Mouse (Mus musculus): ENCODE measurements around the gene P3h3. TPM values are rescaled to one million over a fixed set of nuclear protein-coding genes. Genes with fewer than 3 reads are reported as not detected.
"Not testable (repeated sequence)": the region's sequence is repeated elsewhere in the genome, so short reads cannot be mapped to it uniquely, and the experiment has no call there.

P3h3 gene
- polyA plus RNA-seq, 1 experiment from 2014 or later, result 4.5 TPM

GRCm38 (mm10) chr6:124836411-124836810 lies 21.1 kb downstream of the P3h3 start:
- no peak overlapping the region for H3K4me2 ChIP-seq (replicated peaks; ENCODE audit: low read depth)
- H3K36me3 ChIP-seq (ENCODE audit: control insufficient read depth, insufficient read depth), result peaks cover 32% of the 10 kb centered on the region
- WGBS, result 70% methylated on average over 7 of the region's 7 CpGs
- H3K9ac ChIP-seq (ENCODE audit: low read depth, low read length), result no peak overlapping the region
- H3K27me3 ChIP-seq (replicated peaks; ENCODE audit: control insufficient read depth, insufficient read depth, low read length), result no peaks in the 10 kb centered on the region
- no peaks in the 10 kb centered on the region for H3K4me1 ChIP-seq (replicated peaks; ENCODE audit: control insufficient read depth, insufficient read depth, low read length)
- no peaks in the 10 kb centered on the region for H3K9me3 ChIP-seq (ENCODE audit: control insufficient read depth)
- TF ChIP-seq CTCF (IDR thresholded peaks at IDR 0.05; ENCODE audit: low read depth), result no peak
- H3K4me3 ChIP-seq (ENCODE audit: low read depth, low read length), result no peak overlapping the region
- H3K27ac ChIP-seq (ENCODE audit: low read depth, low read length), result no peak overlapping the region
- no peak for ATAC-seq

GRCm38 (mm10) chr6:124835531-124835930 lies 22.0 kb downstream of the P3h3 start:
- H3K9ac ChIP-seq (ENCODE audit: low read depth, low read length), result no peak overlapping the region

GRCm38 (mm10) chr6:124834512-124835081 lies 23.0 kb downstream of the P3h3 start:
- no peaks in the 10 kb centered on the region for H3K9me3 ChIP-seq (ENCODE audit: control insufficient read depth)
- H3K4me3 ChIP-seq (ENCODE audit: low read depth, low read length), result no peak overlapping the region
- H3K27ac ChIP-seq (ENCODE audit: low read depth, low read length), result no peak overlapping the region
- peaks cover 30% of the 10 kb centered on the region for H3K36me3 ChIP-seq (ENCODE audit: control insufficient read depth, insufficient read depth)
- H3K27me3 ChIP-seq (replicated peaks; ENCODE audit: control insufficient read depth, insufficient read depth, low read length), result no peaks in the 10 kb centered on the region
- no peak overlapping the region for H3K9ac ChIP-seq (ENCODE audit: low read depth, low read length)
- no peaks in the 10 kb centered on the region for H3K4me1 ChIP-seq (replicated peaks; ENCODE audit: control insufficient read depth, insufficient read depth, low read length)
- no peak for TF ChIP-seq CTCF (IDR thresholded peaks at IDR 0.05; ENCODE audit: low read depth)
- no peak for ATAC-seq
- WGBS, result 68% methylated on average over 6 of the region's 6 CpGs
- H3K4me2 ChIP-seq (replicated peaks; ENCODE audit: low read depth), result no peak overlapping the region

More at GRCm38 (mm10) chr6:124835531-124835930, 22.0 kb downstream of the P3h3 start:
- Histone ChIP-seq H3K9me3 (ENCODE audit: control insufficient read depth) (no peaks in the 10 kb centered on the region), H3K36me3 (ENCODE audit: control insufficient read depth, insufficient read depth) (peaks cover 30% of the 10 kb centered on the region), H3K4me1 (replicated peaks; ENCODE audit: control insufficient read depth, insufficient read depth, low read length) (no peaks in the 10 kb centered on the region), H3K27ac (ENCODE audit: low read depth, low read length) (no peak overlapping the region), H3K4me3 (ENCODE audit: low read depth, low read length) (no peak overlapping the region), H3K4me2 (replicated peaks; ENCODE audit: low read depth) (no peak overlapping the region), H3K27me3 (replicated peaks; ENCODE audit: control insufficient read depth, insufficient read depth, low read length) (no peaks in the 10 kb centered on the region)
- WGBS, result 81% methylated on average over 10 of the region's 10 CpGs
- no peak for ATAC-seq
- TF ChIP-seq CTCF (IDR thresholded peaks at IDR 0.05; ENCODE audit: low read depth), result no peak

GRCm38 (mm10) chr6:124831649-124832048 lies 25.9 kb downstream of the P3h3 start:
- Histone ChIP-seq H3K4me1 (replicated peaks; ENCODE audit: control insufficient read depth, insufficient read depth, low read length) (peaks cover 5% of the 10 kb centered on the region; the same call in 1 of the 2 replicates), H3K27ac (ENCODE audit: low read depth, low read length) (no peak overlapping the region), H3K9me3 (ENCODE audit: control insufficient read depth) (no peaks in the 10 kb centered on the region), H3K4me3 (ENCODE audit: low read depth, low read length) (no peak overlapping the region), H3K9ac (ENCODE audit: low read depth, low read length) (no peak overlapping the region), H3K4me2 (replicated peaks; ENCODE audit: low read depth) (no peak overlapping the region; the same call in 1 of the 2 replicates), H3K36me3 (ENCODE audit: control insufficient read depth, insufficient read depth) (peaks cover 30% of the 10 kb centered on the region), H3K27me3 (replicated peaks; ENCODE audit: control insufficient read depth, insufficient read depth, low read length) (no peaks in the 10 kb centered on the region)
- TF ChIP-seq CTCF (IDR thresholded peaks at IDR 0.05; ENCODE audit: low read depth), result no peak
- no peak for ATAC-seq
- WGBS, result 88% methylated on average over 8 of the region's 8 CpGs

- H3K27ac ChIP-seq (ENCODE audit: low read depth, low read length); H3K4me1 ChIP-seq (replicated peaks; ENCODE audit: control insufficient read depth, insufficient read depth, low read length); H3K27me3 ChIP-seq (replicated peaks; ENCODE audit: control insufficient read depth, insufficient read depth, low read length); H3K9ac ChIP-seq (ENCODE audit: low read depth, low read length); ATAC-seq; H3K9me3 ChIP-seq (ENCODE audit: control insufficient read depth): not testable (repeated sequence)
- 92% methylated on average over 4 of the region's 4 CpGs for WGBS
- Histone ChIP-seq H3K4me3 (ENCODE audit: low read depth, low read length) (peak overlapping the region; percentile 68; the same call in 1 of the 2 replicates), H3K36me3 (ENCODE audit: control insufficient read depth, insufficient read depth) (peaks cover 30% of the 10 kb centered on the region), H3K4me2 (replicated peaks; ENCODE audit: low read depth) (peak overlapping the region; percentile 83; the same call in 1 of the 2 replicates)
Measured at GRCm38 (mm10) chr6:124831199-124831598, 26.4 kb downstream of the P3h3 start.

GRCm38 (mm10) chr6:124829799-124830700 lies 27.5 kb downstream of the P3h3 start:
- H3K9me3 ChIP-seq (ENCODE audit: control insufficient read depth), result no peaks in the 10 kb centered on the region
- H3K4me3 ChIP-seq (ENCODE audit: low read depth, low read length), result peak overlapping the region; percentile 68
- peak; percentile 81 for ATAC-seq
- peak overlapping the region; percentile 73 for H3K27ac ChIP-seq (ENCODE audit: low read depth, low read length)
- peak overlapping the region; percentile 83 for H3K4me2 ChIP-seq (replicated peaks; ENCODE audit: low read depth)
- no peaks in the 10 kb centered on the region for H3K27me3 ChIP-seq (replicated peaks; ENCODE audit: control insufficient read depth, insufficient read depth, low read length)
- peaks cover 5% of the 10 kb centered on the region; the same call in 1 of the 2 replicates for H3K4me1 ChIP-seq (replicated peaks; ENCODE audit: control insufficient read depth, insufficient read depth, low read length)
- peak overlapping the region; percentile 54 for H3K9ac ChIP-seq (ENCODE audit: low read depth, low read length)
- peak; percentile 19; the same call in 1 of the 2 replicates for TF ChIP-seq CTCF (IDR thresholded peaks at IDR 0.05; ENCODE audit: low read depth)
- under 1% methylated on average over 38 of the region's 38 CpGs for WGBS
- H3K36me3 ChIP-seq (ENCODE audit: control insufficient read depth, insufficient read depth), result peaks cover 42% of the 10 kb centered on the region

Data from intestine, postnatal 0 days (tissue).